Mouse (Mus musculus): Measurements from ENCODE around the gene B3galnt1. TPM values are rescaled to one million over a fixed set of nuclear protein-coding genes. Genes with fewer than 3 reads are reported as not detected.
A peak's percentile ranks its signal among the peaks of the same experiment; 100 is the strongest.

Gene B3galnt1
- total and polyA plus RNA-seq, 3 experiments: 1.6 to 2.3 (median 2.0) TPM

DNA sequence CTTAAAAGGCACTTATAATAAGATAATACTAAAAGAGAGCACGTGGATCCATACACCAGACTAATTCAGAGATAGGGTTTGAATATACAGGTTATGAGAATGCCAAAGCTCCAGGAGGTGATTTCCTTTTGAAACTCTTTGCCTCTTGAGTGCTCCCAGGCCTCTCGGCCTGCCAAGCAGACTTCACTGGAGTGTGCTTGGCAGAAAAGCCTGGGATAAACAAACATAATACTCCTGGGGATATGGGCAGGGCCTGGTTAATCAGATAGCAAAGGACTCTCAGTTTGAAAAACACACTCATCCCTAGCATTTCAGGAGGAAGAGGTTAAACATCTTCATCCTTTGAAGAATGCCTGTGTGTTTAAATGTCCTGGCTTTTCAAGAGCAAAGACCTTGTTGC, 25.4 kb upstream of the B3galnt1 start:
- no peak overlapping the region for H3K9ac ChIP-seq (ENCODE audit: low read depth, low read length)
- intact Hi-C loops (cut with DNase I): no loop called here
- TF ChIP-seq POLR2A (IDR thresholded peaks at IDR 0.05; ENCODE audit: insufficient read depth, low read depth, low read length) (no peak), EP300 (IDR thresholded peaks at IDR 0.05; ENCODE audit: insufficient read depth, low read depth, low read length) (no peak), CTCF (IDR thresholded peaks at IDR 0.05) (no peak)
- no peaks in the 10 kb centered on the region for H3K36me3 ChIP-seq (ENCODE audit: control insufficient read depth, insufficient read depth, low read length)
- no peak overlapping the region for H3K4me3 ChIP-seq
- H3K79me2 ChIP-seq (replicated peaks; ENCODE audit: control insufficient read depth, insufficient read depth, low read length): no peaks in the 10 kb centered on the region
- H3K4me1 ChIP-seq (ENCODE audit: control insufficient read depth, insufficient read depth, low read length): no peaks in the 10 kb centered on the region; the same call in 1 of the 2 replicates
- no peak for DNase-seq
- H3K27me3 ChIP-seq (ENCODE audit: control insufficient read depth, insufficient read depth, low read length): no peaks in the 10 kb centered on the region
- H3K27ac ChIP-seq: no peak overlapping the region
- 71% methylated on average over 2 of the region's 2 CpGs for WGBS

DNA sequence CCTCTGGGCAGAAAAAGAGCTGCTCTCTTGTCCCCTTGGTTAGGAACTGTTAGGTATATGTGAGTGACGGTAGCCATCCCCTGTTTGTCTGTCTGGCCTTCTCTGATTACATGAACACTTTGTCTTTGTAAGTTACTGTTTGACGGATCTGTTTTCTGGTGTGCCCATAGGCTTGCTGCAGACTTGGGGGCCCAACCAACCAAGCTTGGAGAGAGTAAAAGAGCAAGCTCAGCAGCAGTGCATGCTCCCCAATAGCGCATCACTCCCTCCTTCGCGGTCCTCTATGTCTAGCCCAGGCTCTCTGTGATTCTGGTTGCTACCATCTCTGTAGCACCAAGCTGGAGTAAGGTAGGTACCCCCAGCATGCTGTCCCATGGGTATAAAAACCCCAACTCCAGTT, 9.1 kb upstream of the B3galnt1 start:
- H3K36me3 ChIP-seq (ENCODE audit: control insufficient read depth, insufficient read depth, low read length): no peaks in the 10 kb centered on the region
- no peak overlapping the region for H3K27ac ChIP-seq
- no peaks in the 10 kb centered on the region for H3K79me2 ChIP-seq (replicated peaks; ENCODE audit: control insufficient read depth, insufficient read depth, low read length)
- no peak for DNase-seq
- TF ChIP-seq CTCF (IDR thresholded peaks at IDR 0.05) (no peak), EP300 (IDR thresholded peaks at IDR 0.05; ENCODE audit: insufficient read depth, low read depth, low read length) (no peak), POLR2A (IDR thresholded peaks at IDR 0.05; ENCODE audit: insufficient read depth, low read depth, low read length) (no peak)
- intact Hi-C loops (cut with DNase I): no loop called here
- H3K27me3 ChIP-seq (ENCODE audit: control insufficient read depth, insufficient read depth, low read length): no peaks in the 10 kb centered on the region
- H3K4me1 ChIP-seq (ENCODE audit: control insufficient read depth, insufficient read depth, low read length): no peaks in the 10 kb centered on the region
- no peak overlapping the region for H3K9ac ChIP-seq (ENCODE audit: low read depth, low read length)
- 87% methylated on average over 5 of the region's 5 CpGs for WGBS
- no peak overlapping the region for H3K4me3 ChIP-seq

GRCm38 (mm10) chr3:69607468-69607867, 8.7 kb upstream of the B3galnt1 start:
- no peaks in the 10 kb centered on the region for H3K27me3 ChIP-seq (ENCODE audit: control insufficient read depth, insufficient read depth, low read length)
- H3K27ac ChIP-seq: no peak overlapping the region
- TF ChIP-seq POLR2A (IDR thresholded peaks at IDR 0.05; ENCODE audit: insufficient read depth, low read depth, low read length) (no peak), CTCF (IDR thresholded peaks at IDR 0.05) (no peak), EP300 (IDR thresholded peaks at IDR 0.05; ENCODE audit: insufficient read depth, low read depth, low read length) (no peak)
- H3K4me1 ChIP-seq (ENCODE audit: control insufficient read depth, insufficient read depth, low read length): no peaks in the 10 kb centered on the region
- no peak overlapping the region for H3K4me3 ChIP-seq
- no peak overlapping the region for H3K9ac ChIP-seq (ENCODE audit: low read depth, low read length)
- WGBS: 57% methylated on average over 1 of the region's 1 CpGs
- no peaks in the 10 kb centered on the region for H3K79me2 ChIP-seq (replicated peaks; ENCODE audit: control insufficient read depth, insufficient read depth, low read length)
- no peaks in the 10 kb centered on the region for H3K36me3 ChIP-seq (ENCODE audit: control insufficient read depth, insufficient read depth, low read length)
- intact Hi-C loops (cut with DNase I): no loop called here
- DNase-seq: no peak

DNA sequence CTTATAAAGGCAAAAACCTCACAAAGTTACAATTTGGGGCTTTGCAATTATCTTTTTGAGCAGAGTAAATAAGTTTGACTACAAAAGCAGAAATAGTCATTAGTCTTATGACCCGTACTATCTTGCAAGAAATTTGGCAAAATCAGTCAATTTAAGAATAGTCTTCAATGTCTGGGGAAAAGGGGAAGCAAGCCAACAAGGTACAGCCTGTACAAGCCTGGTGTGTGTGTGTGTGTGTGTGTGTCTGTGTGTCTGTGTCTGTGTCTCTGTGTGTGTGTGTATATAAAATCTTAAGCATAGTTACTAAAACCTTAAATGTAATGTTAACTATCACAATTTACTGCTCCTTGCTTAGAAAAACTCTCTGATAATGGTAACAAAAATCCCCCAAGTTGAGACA, 8.2 kb upstream of the B3galnt1 start:
- Histone ChIP-seq H3K27ac (no peak overlapping the region), H3K36me3 (ENCODE audit: control insufficient read depth, insufficient read depth, low read length) (no peaks in the 10 kb centered on the region), H3K27me3 (ENCODE audit: control insufficient read depth, insufficient read depth, low read length) (no peaks in the 10 kb centered on the region), H3K4me1 (ENCODE audit: control insufficient read depth, insufficient read depth, low read length) (no peaks in the 10 kb centered on the region), H3K4me3 (no peak overlapping the region), H3K79me2 (replicated peaks; ENCODE audit: control insufficient read depth, insufficient read depth, low read length) (no peaks in the 10 kb centered on the region), H3K9ac (ENCODE audit: low read depth, low read length) (no peak overlapping the region)
- no peak for DNase-seq
- WGBS: 75% methylated on average over 1 of the region's 1 CpGs
- intact Hi-C loops (cut with DNase I): no loop called here
- TF ChIP-seq CTCF (IDR thresholded peaks at IDR 0.05): no peak
- no peak for TF ChIP-seq EP300 (IDR thresholded peaks at IDR 0.05; ENCODE audit: insufficient read depth, low read depth, low read length)
- no peak for TF ChIP-seq POLR2A (IDR thresholded peaks at IDR 0.05; ENCODE audit: insufficient read depth, low read depth, low read length)

GRCm38 (mm10) chr3:69599166-69599500, 373 bp upstream of the B3galnt1 start:
- H3K27ac ChIP-seq: no peak overlapping the region; the same call in none of the 2 replicates
- no peak for DNase-seq
- TF ChIP-seq POLR2A (IDR thresholded peaks at IDR 0.05; ENCODE audit: insufficient read depth, low read depth, low read length): no peak
- no peak for TF ChIP-seq EP300 (IDR thresholded peaks at IDR 0.05; ENCODE audit: insufficient read depth, low read depth, low read length)
- no peak for TF ChIP-seq CTCF (IDR thresholded peaks at IDR 0.05)
- no peaks in the 10 kb centered on the region for H3K4me1 ChIP-seq (ENCODE audit: control insufficient read depth, insufficient read depth, low read length)
- 30% methylated on average over 5 of the region's 5 CpGs for WGBS
- no peak overlapping the region for H3K9ac ChIP-seq (ENCODE audit: low read depth, low read length)
- no peaks in the 10 kb centered on the region for H3K79me2 ChIP-seq (replicated peaks; ENCODE audit: control insufficient read depth, insufficient read depth, low read length)
- intact Hi-C loops (cut with DNase I): loop anchor here (2.0 kb wide), 1 partner anchor 62 kb away; no protein-coding TSS in a partner anchor
- H3K4me3 ChIP-seq: peak overlapping the region; percentile 76
- H3K36me3 ChIP-seq (ENCODE audit: control insufficient read depth, insufficient read depth, low read length): no peaks in the 10 kb centered on the region
- H3K27me3 ChIP-seq (ENCODE audit: control insufficient read depth, insufficient read depth, low read length): peaks cover 2% of the 10 kb centered on the region; the same call in 1 of the 2 replicates

- intact Hi-C loops (cut with DNase I): loop anchor here (2.0 kb wide), 2 partner anchors 39 to 63 kb away; no protein-coding TSS in a partner anchor
- peak overlapping the region; percentile 77 for H3K27ac ChIP-seq
- H3K36me3 ChIP-seq (ENCODE audit: control insufficient read depth, insufficient read depth, low read length): no peaks in the 10 kb centered on the region
- no peaks in the 10 kb centered on the region for H3K4me1 ChIP-seq (ENCODE audit: control insufficient read depth, insufficient read depth, low read length)
- 52% methylated on average over 7 of the region's 7 CpGs for WGBS
- DNase-seq: peak in 1 of 2 experiments; percentile 20
- H3K9ac ChIP-seq (ENCODE audit: low read depth, low read length): peak overlapping the region; percentile 54
- peak overlapping the region; percentile 76 for H3K4me3 ChIP-seq
- H3K79me2 ChIP-seq (replicated peaks; ENCODE audit: control insufficient read depth, insufficient read depth, low read length): no peaks in the 10 kb centered on the region
- H3K27me3 ChIP-seq (ENCODE audit: control insufficient read depth, insufficient read depth, low read length): peaks cover 2% of the 10 kb centered on the region; the same call in 1 of the 2 replicates
- no peak for TF ChIP-seq EP300 (IDR thresholded peaks at IDR 0.05; ENCODE audit: insufficient read depth, low read depth, low read length)
- TF ChIP-seq CTCF (IDR thresholded peaks at IDR 0.05): no peak
- TF ChIP-seq POLR2A (IDR thresholded peaks at IDR 0.05; ENCODE audit: insufficient read depth, low read depth, low read length): no peak
Measured at GRCm38 (mm10) chr3:69597816-69598215, 944 bp downstream of the B3galnt1 start.

Data from heart, adult 2 months (tissue).